Mouse (Mus musculus) gonadal fat pad, adult 2 months (tissue): ENCODE data around the gene Cd68. TPM values are rescaled to one million over a fixed set of nuclear protein-coding genes. Genes with fewer than 3 reads are reported as not detected.
"Not testable (repeated sequence)": the region's sequence is repeated elsewhere in the genome, so short reads cannot be mapped to it uniquely, and the experiment has no call there.

ENCODE experiments used
- DNase-seq: peaks from one replicate; pipeline ENCODE4 v3.0.0-alpha.2; 2012; ENCODE audit warnings: low read depth
- polyA plus RNA-seq: library from polyadenylated mRNA; depleted of rRNA; stranded (reverse); fragments of >200 nt; gene quantifications from 2 replicates; pipeline ENCODE4 v1.2.3, GENCODE M21; 2012; rRNA removed

Gene Cd68
- 31.8 and 35.9 TPM in 2 replicates for polyA plus RNA-seq

DNA sequence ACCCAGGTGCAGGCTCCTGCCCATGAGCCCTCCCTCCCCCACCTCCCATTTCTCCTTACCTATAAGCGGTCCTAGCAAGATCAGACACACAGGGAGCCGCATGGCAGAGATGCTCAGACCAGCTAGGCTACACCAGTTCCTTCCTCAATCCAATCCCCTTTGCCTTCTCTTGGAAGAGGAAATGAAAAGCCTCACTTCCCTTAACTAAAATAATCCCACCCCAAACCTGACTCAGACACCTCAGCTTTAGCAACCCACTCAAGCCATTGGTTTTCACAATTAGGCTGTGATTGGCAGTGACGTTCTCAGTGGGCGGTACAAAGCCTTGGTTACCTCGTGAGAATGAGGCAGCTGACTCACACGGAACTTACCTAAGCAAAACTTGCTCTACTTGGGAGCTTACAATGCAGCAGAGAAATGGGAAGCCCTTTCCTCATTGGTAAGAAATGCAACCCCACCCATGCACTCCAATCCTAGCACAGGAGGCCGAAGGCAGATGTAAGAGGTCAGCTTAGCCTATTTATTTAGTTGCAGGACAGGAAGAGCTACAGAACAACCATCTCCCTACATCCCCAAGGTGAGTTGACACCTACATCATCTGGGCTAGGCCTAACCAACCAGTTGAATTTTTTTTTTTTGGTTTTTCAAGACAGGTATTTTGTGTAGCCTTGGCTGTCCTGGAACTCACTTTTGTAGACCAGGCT, at the start of gene Cd68:
TSS of gene Cd68 (minus strand) at position 193 of the 704 bp plus-strand sequence.
- no peak for DNase-seq

DNA sequence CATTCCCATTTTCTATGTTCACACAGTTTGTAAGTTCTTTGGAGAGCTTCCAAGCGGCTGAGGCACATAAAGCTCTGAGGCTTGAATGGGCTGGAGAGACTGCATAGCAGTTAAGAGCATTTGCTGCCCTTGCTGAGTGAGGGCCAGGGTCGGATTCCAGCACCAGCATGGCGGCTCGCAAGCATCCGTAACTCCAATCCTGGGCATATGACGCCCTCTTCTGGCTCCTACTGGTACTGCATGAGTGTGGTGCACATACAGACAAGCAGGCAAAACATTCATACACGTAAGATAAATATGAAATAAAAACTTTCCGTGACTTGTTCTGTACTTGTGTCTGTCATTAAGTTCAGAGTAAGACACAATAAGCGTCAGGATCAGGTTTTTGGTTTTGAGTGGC, 49.5 kb upstream of the Cd68 start:
- DNase-seq, result no peak

DNA sequence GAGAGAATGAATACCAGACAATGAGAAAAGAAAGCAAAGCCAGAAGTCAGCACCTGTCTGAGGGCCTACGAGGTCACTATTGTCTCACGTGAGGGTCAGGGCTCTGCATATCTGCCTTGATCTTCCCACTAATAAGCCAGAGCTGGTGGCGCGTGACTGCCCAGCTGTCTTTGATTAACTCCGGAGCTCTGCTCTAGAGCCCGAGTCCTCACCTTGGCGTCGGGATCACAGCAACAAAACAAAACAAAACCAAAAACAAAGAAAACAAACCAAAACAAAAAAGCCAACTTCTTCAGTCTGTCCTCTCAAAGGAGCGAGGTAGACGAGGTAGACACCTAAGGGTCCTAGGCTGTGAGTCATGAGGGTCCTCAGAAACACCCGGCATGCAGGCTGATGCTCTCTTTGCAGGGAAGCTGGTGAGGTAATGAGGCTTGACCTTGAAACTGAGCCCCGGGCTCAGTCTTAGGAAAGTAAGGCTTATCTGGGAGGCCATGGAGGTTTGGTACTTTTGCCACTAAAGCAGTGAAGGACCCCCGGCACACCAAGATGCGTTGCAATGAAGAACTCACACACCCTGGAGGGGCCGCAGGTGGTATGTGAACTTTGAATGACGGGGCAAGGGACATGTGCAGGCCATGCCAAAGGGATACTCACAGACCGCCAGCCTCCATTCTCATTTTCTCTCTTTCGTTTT, 48.8 kb upstream of the Cd68 start:
- no peak for DNase-seq

- no peak for DNase-seq
Observed at GRCm38 (mm10) chr11:69712954-69713672, 47.2 kb upstream of the Cd68 start.

DNA sequence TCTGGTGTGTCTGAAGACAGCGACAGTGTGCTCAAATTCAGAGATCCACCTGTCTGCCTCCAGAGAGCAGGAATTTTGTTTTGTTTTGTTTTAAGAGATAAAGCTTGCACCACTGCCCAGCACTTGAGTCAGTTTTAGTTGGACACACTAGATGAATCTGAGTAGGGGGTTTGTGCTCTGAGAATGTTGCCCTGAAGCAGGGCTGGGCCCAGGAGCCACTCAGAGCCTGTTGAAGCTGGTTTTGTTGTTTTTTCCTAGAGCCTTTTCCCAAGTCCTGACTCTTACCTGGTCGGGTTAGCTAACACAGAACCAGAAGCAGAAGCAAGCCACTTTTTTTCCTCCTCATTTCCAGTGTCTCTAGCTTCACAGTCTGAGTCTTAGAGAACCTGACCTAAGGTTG, 45.1 kb upstream of the Cd68 start:
- no peak for DNase-seq

GRCm38 (mm10) chr11:69710470-69710869, 44.5 kb upstream of the Cd68 start:
- no peak for DNase-seq

GRCm38 (mm10) chr11:69709554-69710446, 43.8 kb upstream of the Cd68 start:
- no peak for DNase-seq

GRCm38 (mm10) chr11:69708614-69709265, 42.8 kb upstream of the Cd68 start:
- DNase-seq, result no peak

GRCm38 (mm10) chr11:69707873-69708381, 42.0 kb upstream of the Cd68 start:
- no peak for DNase-seq

DNA sequence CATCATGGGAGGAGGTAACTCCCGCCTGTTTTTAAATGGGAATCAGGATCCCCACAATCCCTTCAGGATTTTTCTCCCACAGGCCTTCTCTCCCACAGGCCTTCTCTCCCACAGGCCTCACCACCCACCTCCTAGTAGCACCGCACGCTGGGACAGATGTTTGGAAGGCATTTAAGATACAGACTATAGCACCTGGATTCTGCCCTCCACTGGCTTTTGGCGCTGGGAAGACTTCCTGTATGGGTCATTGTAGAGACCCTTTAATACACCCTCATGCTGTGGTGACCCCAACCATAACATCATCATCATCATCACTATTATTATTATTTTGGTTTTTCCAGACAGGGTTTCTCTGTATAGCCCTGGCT, 41.5 kb upstream of the Cd68 start:
- no peak for DNase-seq

DNA sequence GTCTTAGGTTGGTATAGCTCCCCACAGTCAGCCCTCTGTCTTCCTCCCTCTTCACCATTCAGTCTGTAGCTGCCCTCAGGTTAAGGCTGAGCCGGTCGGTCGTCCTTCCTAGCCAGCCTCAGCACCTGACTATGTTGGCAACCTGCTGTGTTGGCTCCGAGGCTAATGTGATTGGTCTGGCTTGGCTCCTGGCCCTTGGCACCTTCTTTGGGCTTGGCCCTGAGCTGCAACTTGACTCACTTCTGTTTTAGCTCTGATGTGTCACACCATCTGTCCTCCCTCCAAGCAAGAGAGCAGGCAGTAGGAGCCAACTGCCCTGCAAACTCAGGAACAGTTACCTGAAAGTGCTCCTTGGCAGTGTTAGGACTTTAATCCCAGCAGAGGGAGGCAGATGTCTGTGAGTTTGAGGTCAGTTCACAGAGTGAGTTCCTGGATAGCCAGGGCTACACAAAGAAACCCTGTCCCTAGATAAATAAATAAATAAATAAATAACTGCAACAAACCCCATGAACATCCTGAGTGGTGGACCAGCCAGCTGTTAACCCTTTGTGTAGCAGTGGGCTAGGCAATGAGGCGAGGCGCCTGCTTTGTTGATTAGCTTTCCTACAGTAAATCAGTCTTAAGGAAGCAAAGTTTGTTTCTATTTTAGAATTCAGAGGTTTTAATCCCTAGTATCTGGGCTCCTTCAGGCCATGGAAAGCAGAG, 41.0 kb upstream of the Cd68 start:
- no peak for DNase-seq

- no peak for DNase-seq
Observed at GRCm38 (mm10) chr11:69704613-69705010, 38.7 kb upstream of the Cd68 start.

- DNase-seq, result no peak
Observed at GRCm38 (mm10) chr11:69703814-69704612, 38.1 kb upstream of the Cd68 start.

DNA sequence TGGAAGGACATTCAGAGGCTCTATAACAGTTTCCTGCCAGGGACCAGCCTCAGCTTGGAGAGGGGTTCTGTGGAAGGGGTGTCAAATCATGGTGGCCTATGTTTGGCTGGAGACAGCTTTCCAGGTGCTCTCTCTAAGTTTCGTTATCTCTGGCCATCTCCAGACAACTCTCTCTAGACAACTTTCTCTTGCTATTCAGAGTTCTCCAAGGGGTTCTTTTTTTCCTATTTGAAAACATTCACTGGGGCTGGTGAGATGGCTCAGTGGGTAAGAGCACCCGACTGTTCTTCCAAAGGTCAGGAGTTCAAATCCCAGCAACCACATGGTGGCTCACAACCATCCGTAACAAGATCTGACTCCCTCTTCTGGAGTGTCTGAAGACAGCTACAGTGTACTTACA, 37.4 kb upstream of the Cd68 start:
- DNase-seq, result not testable (repeated sequence)

DNA sequence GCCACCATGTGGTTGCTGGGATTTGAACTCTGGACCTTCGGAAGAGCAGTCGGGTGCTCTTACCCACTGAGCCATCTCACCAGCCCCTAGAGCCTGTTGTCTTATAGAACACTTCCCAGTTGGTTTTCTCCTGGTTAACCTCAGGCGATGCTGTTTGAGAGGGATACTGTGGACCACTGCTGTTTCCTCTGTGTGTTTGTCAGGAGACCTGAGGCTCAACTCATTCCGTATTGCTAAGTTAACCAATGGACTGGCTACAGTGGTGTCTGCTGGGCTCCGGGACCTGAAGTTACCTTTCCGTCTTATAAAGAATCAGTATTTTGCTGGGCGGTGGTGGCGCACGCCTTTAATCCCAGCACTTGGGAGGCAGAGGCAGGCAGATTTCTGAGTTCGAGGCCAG, 36.9 kb upstream of the Cd68 start:
- not testable (repeated sequence) for DNase-seq

GRCm38 (mm10) chr11:69699595-69699994, 33.6 kb upstream of the Cd68 start:
- DNase-seq, result no peak

DNA sequence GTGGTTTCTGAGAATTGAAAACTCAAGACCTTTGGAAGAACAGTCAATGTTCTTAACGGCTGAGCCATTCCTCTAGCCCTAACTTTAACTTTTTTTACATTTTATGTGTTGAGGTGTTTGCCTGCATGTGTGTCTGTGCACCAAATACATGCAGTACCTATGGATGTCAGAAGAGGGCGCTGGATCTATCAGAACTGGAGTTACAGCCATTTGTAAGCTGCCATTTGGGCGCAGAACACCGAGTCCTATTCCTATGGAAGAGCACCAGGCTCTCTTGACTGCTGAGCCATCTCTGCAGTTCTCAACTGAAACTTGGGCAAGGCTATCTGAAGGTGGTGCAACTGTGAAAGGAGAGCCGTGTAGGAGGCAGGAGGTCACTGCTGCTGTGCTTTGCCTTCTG, 32.6 kb upstream of the Cd68 start:
- no peak for DNase-seq

- no peak for DNase-seq
Observed at GRCm38 (mm10) chr11:69697396-69697795, 31.4 kb upstream of the Cd68 start.

DNA sequence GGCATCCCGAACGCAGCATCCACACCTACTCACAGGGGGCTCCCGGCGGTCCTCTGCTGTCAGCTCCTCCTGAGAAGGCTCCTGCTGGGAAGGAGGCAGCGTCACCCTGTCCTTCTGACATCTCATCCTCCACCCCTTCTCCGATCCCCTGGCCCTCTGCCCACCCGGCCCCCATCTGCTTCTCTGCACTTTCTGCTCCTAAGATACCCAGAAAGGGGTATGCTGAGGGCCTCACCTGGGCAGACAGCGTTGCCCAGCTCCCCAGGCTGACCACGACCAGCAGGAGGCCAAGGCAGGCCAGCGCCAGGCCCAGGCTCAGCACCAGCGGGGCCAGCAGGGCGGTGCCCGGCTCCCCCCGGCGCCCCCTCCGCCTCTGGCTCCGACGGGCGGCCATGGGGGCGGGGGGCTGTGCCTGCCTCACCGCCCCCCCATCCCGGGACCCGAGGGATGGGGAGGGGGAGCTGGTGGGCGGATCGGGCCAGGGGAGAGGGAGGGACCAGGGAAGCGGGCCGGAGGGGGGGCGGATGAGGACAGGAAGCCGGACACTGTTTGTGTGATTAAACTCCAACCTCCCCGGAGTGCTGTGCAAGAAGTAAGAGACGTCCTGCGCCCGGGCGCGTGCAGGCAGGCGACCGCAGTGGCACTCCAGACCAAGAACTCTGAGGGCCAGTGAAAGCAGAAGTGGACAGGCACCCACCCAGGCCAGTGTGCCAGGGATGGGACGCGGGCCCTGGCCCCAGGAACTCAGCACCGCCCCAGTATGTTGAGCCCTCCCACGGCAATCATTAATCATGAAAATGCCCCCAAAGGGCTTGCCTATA, 29.6 kb upstream of the Cd68 start, which contains the start of the genes Tnfsf12 and Tnfsfm13:
TSS of gene Tnfsf12 (minus strand) at position 489 of the 821 bp plus-strand sequence.
TSS of gene Tnfsfm13 (minus strand) at position 738 of the 821 bp plus-strand sequence.
- no peak for DNase-seq
